Mouse (Mus musculus) liver, embryonic 14.5 days (tissue): ENCODE measurements around the gene Aplnr.

Experiments
- CTCF ChIP-seq: IDR thresholded peaks from 2 replicates; pipeline ENCODE4 v1.5.1; 2016; ENCODE audit warnings: antibody characterized with exemption, low read depth, control low read depth
- EP300 ChIP-seq: IDR thresholded peaks from 2 replicates; pipeline ENCODE4 v1.6.1; 2016; ENCODE audit warnings: antibody characterized with exemption, low read depth

GRCm38 (mm10) chr2:85132204-85132603 lies 3.8 kb upstream of the Aplnr start:
- TF ChIP-seq CTCF (no peak), EP300 (no peak)
